Mouse (Mus musculus): ENCODE measurements around the gene Zkscan16. TPM values are rescaled to one million over a fixed set of nuclear protein-coding genes. Genes with fewer than 3 reads are reported as not detected.

Gene Zkscan16
- polyA plus RNA-seq, 1 experiment from 2014 or later, result 2.1 TPM

DNA sequence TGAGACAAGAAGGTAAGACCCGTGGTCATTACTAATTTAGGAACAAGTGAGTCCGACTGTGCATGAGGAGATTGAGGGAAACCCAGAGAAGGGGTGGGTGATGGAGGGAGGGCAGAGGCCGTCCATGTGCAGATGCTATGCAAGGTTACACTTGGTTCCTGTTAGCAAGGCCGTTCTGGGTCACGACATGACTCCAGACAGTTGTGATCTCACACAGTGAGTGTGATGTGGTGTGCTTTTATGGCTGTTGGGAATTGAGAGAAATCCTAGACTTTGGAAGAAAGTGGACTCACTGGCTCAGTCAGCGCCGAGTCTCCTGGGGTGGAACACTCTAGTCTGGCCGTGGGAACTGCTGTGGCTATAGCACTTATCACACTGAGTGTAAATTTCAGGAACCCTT, 62.8 kb downstream of the Zkscan16 start:
- H3K9me3 ChIP-seq (replicated peaks), result no peaks in the 10 kb centered on the region
- H3K4me1 ChIP-seq, result peaks cover 34% of the 10 kb centered on the region
- no peak overlapping the region for H3K4me3 ChIP-seq (replicated peaks)
- H3K36me3 ChIP-seq, result no peaks in the 10 kb centered on the region
- whole genome bisulfite sequencing, result 70% methylated on average over 8 of the region's 8 CpGs
- no peak overlapping the region for H3K4me2 ChIP-seq
- no peak overlapping the region for H3K27ac ChIP-seq (replicated peaks)
- H3K9ac ChIP-seq (replicated peaks), result no peak overlapping the region
- H3K27me3 ChIP-seq (replicated peaks), result no peaks in the 10 kb centered on the region
- ATAC-seq (ENCODE audit: low FRiP score), result no peak

- ATAC-seq (ENCODE audit: low FRiP score), result no peak
- Histone ChIP-seq H3K27ac (replicated peaks) (no peak overlapping the region), H3K4me1 (peaks cover 36% of the 10 kb centered on the region), H3K9ac (replicated peaks) (no peak overlapping the region), H3K4me3 (replicated peaks) (no peak overlapping the region), H3K36me3 (no peaks in the 10 kb centered on the region), H3K27me3 (replicated peaks) (no peaks in the 10 kb centered on the region), H3K4me2 (no peak overlapping the region), H3K9me3 (replicated peaks) (no peaks in the 10 kb centered on the region)
- WGBS, result 85% methylated on average over 6 of the region's 6 CpGs
These were observed 63.6 kb downstream of the Zkscan16 start for GRCm38 (mm10) chr4:59007016-59007415.

Other genes starting within 250 kb of the Zkscan16 start
- not detected in 2 replicates for gene Olfr267, start 155.9 kb upstream of the Zkscan16 start, polyA plus RNA-seq (2015; fragmentation: Nextera tagmentation; extraction: Ambion mirVana)
- gene Ecpas, start 30.9 kb upstream of the Zkscan16 start, polyA plus RNA-seq (2015; fragmentation: Nextera tagmentation; extraction: Ambion mirVana), result 33.0 and 34.5 TPM in 2 replicates
- gene Ptgr1, start 43.5 kb downstream of the Zkscan16 start, polyA plus RNA-seq (2015; fragmentation: Nextera tagmentation; extraction: Ambion mirVana), result 4.3 and 14.8 TPM in 2 replicates
- gene Dnajc25, start 51.4 kb downstream of the Zkscan16 start, polyA plus RNA-seq (2015; fragmentation: Nextera tagmentation; extraction: Ambion mirVana), result 8.2 and 9.4 TPM in 2 replicates
- 7.0 and 8.2 TPM in 2 replicates for gene Gm20503, start 59.6 kb downstream of the Zkscan16 start, polyA plus RNA-seq (2015; fragmentation: Nextera tagmentation; extraction: Ambion mirVana)
- gene Gng10, start 91.5 kb downstream of the Zkscan16 start, polyA plus RNA-seq (2015; fragmentation: Nextera tagmentation; extraction: Ambion mirVana), result 180 and 198 TPM in 2 replicates
- 0.05 and 0.10 TPM in 2 replicates for gene AI481877, start 195.4 kb downstream of the Zkscan16 start, polyA plus RNA-seq (2015; fragmentation: Nextera tagmentation; extraction: Ambion mirVana)
- 16.3 and 16.7 TPM in 2 replicates for gene Ugcg, start 245.6 kb downstream of the Zkscan16 start, polyA plus RNA-seq (2015; fragmentation: Nextera tagmentation; extraction: Ambion mirVana)

Measured in neural tube, embryonic 15.5 days (tissue).